Mouse (Mus musculus) liver, embryonic 14.5 days (tissue): ENCODE results near the gene Iqschfp. TPM values are rescaled to one million over a fixed set of nuclear protein-coding genes. Genes with fewer than 3 reads are reported as not detected.

Experiments used
- ATAC-seq: fragments of 200-750 bp; cut with Nextera tagmentation; 2 replicates; pipeline ENCODE4 v1.8.0; 2017; ENCODE audit warnings: moderate number of reproducible peaks, mild to moderate bottlenecking, moderate library complexity; ENCODE audit not compliant: insufficient read depth
- DNase-seq, 3 experiments: peaks; one replicate each; pipeline ENCODE4 v3.0.0-alpha.2; 2012 to 2013; ENCODE audit warnings: low read depth in 3 of 3, low spot score in 3 of 3
- H3K27ac ChIP-seq: fragments of 300-500 bp; sonication (generic); 2 replicates; pipeline ENCODE4 v1.5.1; 2014; ENCODE audit warnings: moderate library complexity, mild to moderate bottlenecking, control low read depth, inconsistent platforms
- H3K27me3 ChIP-seq: fragments of 300-500 bp; sonication (generic); 2 replicates; pipeline ENCODE4 v1.6.1; 2014; ENCODE audit warnings: mild to moderate bottlenecking, low read length, moderate library complexity; ENCODE audit not compliant: control insufficient read depth, insufficient read depth
- H3K36me3 ChIP-seq: fragments of 300-500 bp; sonication (generic); replicated peaks from 2 replicates; pipeline ENCODE4 v1.6.1; 2014; ENCODE audit warnings: low read depth; ENCODE audit not compliant: control insufficient read depth, insufficient read depth
- H3K4me1 ChIP-seq, 2 experiments: fragments of 200-500 bp in 1 of 2; fragments of 300-500 bp in 1 of 2; sonication (generic) in 1 of 2; replicated peaks; 2 replicates each; pipeline ENCODE4 v1.6.1; 2012 to 2014; ENCODE audit warnings: antibody characterized with exemption in 1 of 2, inconsistent platforms in 1 of 2, low read length in 1 of 2; ENCODE audit not compliant: control insufficient read depth in 2 of 2, insufficient read depth in 2 of 2
- H3K4me2 ChIP-seq: fragments of 300-500 bp; sonication (generic); 2 replicates; pipeline ENCODE4 v1.6.1; 2014; ENCODE audit warnings: low read depth, mild to moderate bottlenecking, control low read depth, moderate library complexity
- H3K4me3 ChIP-seq, 2 experiments: fragments of 200-500 bp in 1 of 2; fragments of 300-500 bp in 1 of 2; sonication (generic) in 1 of 2; 2 replicates each; pipeline ENCODE4 v1.5.1; 2012 to 2014; ENCODE audit warnings: low read depth in 2 of 2, low read length in 2 of 2, mild to moderate bottlenecking in 2 of 2, control low read depth in 1 of 2, inconsistent platforms in 1 of 2, moderate library complexity in 1 of 2; ENCODE audit not compliant: insufficient read depth in 1 of 2
- H3K9ac ChIP-seq: fragments of 300-500 bp; sonication (generic); replicated peaks from 2 replicates; pipeline ENCODE4 v1.6.1; 2014; ENCODE audit warnings: mild to moderate bottlenecking, control low read depth, moderate library complexity
- H3K9me3 ChIP-seq: fragments of 300-500 bp; sonication (generic); 2 replicates; pipeline ENCODE4 v1.6.1; 2016; ENCODE audit warnings: low read length, mixed read lengths; ENCODE audit not compliant: control insufficient read depth
- CTCF ChIP-seq: IDR thresholded peaks from 2 replicates; pipeline ENCODE4 v1.5.1; 2016; ENCODE audit warnings: antibody characterized with exemption, low read depth, control low read depth
- EP300 ChIP-seq: IDR thresholded peaks from 2 replicates; pipeline ENCODE4 v1.6.1; 2016; ENCODE audit warnings: antibody characterized with exemption, low read depth
- WGBS: fragments of 180-500 bp; shearing (Covaris S2); extraction: QIAGEN DNeasy Blood & Tissue Kit; methylation state at CpG from one replicate; pipeline ENCODE4 v1.1.7; 2014; ENCODE audit not compliant: insufficient replicate concordance; 5-methylcytosine and 5-hydroxymethylcytosine counted together
- polyA plus RNA-seq, 2 experiments: library from polyadenylated mRNA; depleted of rRNA in 1 of 2; stranded (reverse) in 1 of 2; unstranded in 1 of 2; fragments of >200 nt; fragmentation: Nextera tagmentation in 1 of 2; extraction: Ambion mirVana in 1 of 2; gene quantifications; 2 replicates each; pipeline versions ENCODE4 v1.2.1 to v1.2.3; 2012 to 2014

Gene Iqschfp
- polyA plus RNA-seq, 2 experiments: not detected

- peak; percentile 48 for TF ChIP-seq CTCF
- TF ChIP-seq EP300: no peak
- H3K4me1 ChIP-seq: peaks cover 0 to 3% of the 10 kb centered on the region in 2 experiments; a peak in 2 of 4 replicates
- no peak for DNase-seq
- H3K36me3 ChIP-seq: no peaks in the 10 kb centered on the region
- H3K9ac ChIP-seq: no peak overlapping the region
- no peak overlapping the region for H3K4me2 ChIP-seq
- 71% methylated on average over 12 of the region's 12 CpGs for WGBS
- no peaks in the 10 kb centered on the region for H3K9me3 ChIP-seq
- H3K4me3 ChIP-seq: no peak overlapping the region
- no peaks in the 10 kb centered on the region for H3K27me3 ChIP-seq
- no peak for ATAC-seq
- no peak overlapping the region for H3K27ac ChIP-seq
These were observed 690.2 kb downstream of the Iqschfp start for GRCm38 (mm10) chr3:68582103-68582740.

DNA sequence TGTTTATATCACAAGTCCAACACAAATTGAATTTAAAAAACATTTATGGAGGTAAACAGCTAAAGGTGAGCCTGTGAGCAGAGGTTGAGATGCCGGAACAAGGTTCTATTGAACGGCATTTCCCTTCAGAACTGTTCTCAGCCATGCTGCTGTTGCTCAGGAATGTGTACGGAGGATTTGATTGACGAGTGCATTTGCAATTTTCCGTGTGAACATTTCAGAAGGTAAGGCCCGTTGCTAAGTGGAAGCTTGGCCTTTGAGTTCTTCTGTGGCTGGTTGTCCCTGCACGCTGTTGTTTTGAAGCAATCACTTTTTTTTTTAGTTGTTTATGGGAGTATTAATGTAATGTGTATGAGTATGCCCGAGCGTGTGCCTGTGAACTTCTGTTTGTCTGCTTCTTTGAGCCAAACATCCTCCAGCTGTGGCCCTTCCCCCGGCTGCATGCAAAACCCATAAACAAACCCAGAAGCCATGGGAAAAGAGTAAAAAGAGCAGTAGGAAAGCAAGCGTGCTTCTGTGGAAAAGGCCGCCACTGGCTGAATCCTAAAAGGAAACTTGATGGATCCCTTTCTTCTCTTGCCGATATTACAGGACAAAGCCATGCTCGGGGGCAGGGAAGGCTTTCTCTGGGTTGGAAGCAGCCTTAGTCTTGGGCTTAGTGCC, 691.1 kb downstream of the Iqschfp start:
- DNase-seq (no peak), ATAC-seq (no peak)
- no peak for TF ChIP-seq CTCF
- TF ChIP-seq EP300: no peak
- H3K36me3 ChIP-seq: no peaks in the 10 kb centered on the region
- WGBS: 52% methylated on average over 14 of the region's 14 CpGs
- H3K9ac ChIP-seq: no peak overlapping the region
- H3K9me3 ChIP-seq: no peaks in the 10 kb centered on the region
- no peak overlapping the region for H3K4me2 ChIP-seq
- no peaks in the 10 kb centered on the region for H3K27me3 ChIP-seq
- peaks cover 0 to 3% of the 10 kb centered on the region in 2 experiments; a peak in 2 of 4 replicates for H3K4me1 ChIP-seq
- H3K27ac ChIP-seq: no peak overlapping the region
- H3K4me3 ChIP-seq: no peak overlapping the region

- Histone ChIP-seq H3K4me3 (no peak overlapping the region), H3K36me3 (no peaks in the 10 kb centered on the region), H3K4me1 (peaks cover 0 to 3% of the 10 kb centered on the region in 2 experiments; a peak in 2 of 4 replicates), H3K9ac (no peak overlapping the region), H3K9me3 (no peaks in the 10 kb centered on the region), H3K4me2 (no peak overlapping the region), H3K27ac (no peak overlapping the region), H3K27me3 (no peaks in the 10 kb centered on the region)
- DNase-seq: no peak
- WGBS: 58% methylated on average over 14 of the region's 14 CpGs
- ATAC-seq: no peak
- TF ChIP-seq CTCF (no peak), EP300 (no peak)
These were observed 691.9 kb downstream of the Iqschfp start for GRCm38 (mm10) chr3:68583771-68584511.

DNA sequence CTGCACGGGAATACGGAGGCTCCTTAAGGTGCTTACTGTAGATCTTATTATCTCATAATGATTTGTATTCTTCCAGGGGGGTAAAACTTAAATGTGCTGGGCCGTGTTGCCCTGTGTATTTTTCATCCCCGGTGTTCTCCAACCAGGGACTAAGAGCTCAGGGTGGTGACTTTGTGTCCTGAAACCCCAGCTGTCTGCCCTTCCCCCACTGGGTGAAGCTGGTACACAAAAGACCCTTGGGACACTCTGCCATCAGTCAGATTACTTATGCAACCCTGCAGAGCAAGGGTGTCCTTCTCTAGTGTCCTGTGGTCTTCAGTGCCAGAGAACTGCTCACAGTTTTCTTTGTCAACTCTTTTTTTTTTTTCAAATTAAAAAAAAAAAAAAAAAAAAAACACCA, 693.2 kb downstream of the Iqschfp start:
- DNase-seq (no peak), ATAC-seq (no peak)
- Histone ChIP-seq H3K4me2 (no peak overlapping the region), H3K9me3 (no peaks in the 10 kb centered on the region), H3K4me1 (peaks cover 0 to 3% of the 10 kb centered on the region in 2 experiments; a peak in 2 of 4 replicates), H3K27ac (no peak overlapping the region), H3K4me3 (no peak overlapping the region), H3K27me3 (no peaks in the 10 kb centered on the region), H3K9ac (no peak overlapping the region), H3K36me3 (no peaks in the 10 kb centered on the region)
- TF ChIP-seq CTCF (no peak), EP300 (no peak)
- 75% methylated on average over 4 of the region's 4 CpGs for WGBS

DNA sequence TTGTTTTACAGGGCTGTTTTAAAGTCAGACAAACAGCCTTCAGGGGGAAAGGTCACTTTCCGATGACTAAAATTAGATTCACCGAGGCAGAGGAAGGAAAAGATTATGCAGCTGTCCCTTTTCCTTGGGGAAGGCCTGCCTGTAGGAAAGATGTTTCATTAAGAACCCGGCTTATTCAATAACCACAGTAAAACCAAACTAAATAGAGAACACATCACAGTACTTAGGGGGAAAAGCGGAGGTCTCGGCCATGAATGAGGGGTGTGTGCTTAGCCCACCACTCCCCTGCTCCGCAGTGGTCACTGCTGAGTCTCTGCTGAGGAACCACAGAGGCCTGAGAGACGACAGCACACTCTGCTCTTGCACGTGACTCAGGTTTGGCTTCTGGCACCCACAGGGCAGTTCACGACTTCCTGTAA, 694.6 kb downstream of the Iqschfp start:
- peaks cover 0 to 3% of the 10 kb centered on the region in 2 experiments; a peak in 2 of 4 replicates for H3K4me1 ChIP-seq
- WGBS: 37% methylated on average over 9 of the region's 9 CpGs
- H3K27me3 ChIP-seq: no peaks in the 10 kb centered on the region
- no peak overlapping the region for H3K9ac ChIP-seq
- no peak for ATAC-seq
- TF ChIP-seq EP300 (no peak), CTCF (no peak)
- H3K4me3 ChIP-seq: no peak overlapping the region
- no peak overlapping the region for H3K27ac ChIP-seq
- DNase-seq: no peak
- no peaks in the 10 kb centered on the region for H3K9me3 ChIP-seq
- no peak overlapping the region for H3K4me2 ChIP-seq
- H3K36me3 ChIP-seq: no peaks in the 10 kb centered on the region
